Mouse (Mus musculus) ovary, postnatal 14 days (tissue): Measurements from ENCODE around the gene Tbc1d24.
A peak's percentile ranks its signal among the peaks of the same experiment; 100 is the strongest.

ENCODE experiments used
- DNase-seq: peaks from one replicate; pipeline ENCODE4 v3.0.0; 2022; ENCODE audit warnings: low spot score

Tbc1d24 gene

GRCm38 (mm10) chr17:24209916-24210240, 4.5 kb upstream of the Tbc1d24 start:
- no peak for DNase-seq

GRCm38 (mm10) chr17:24209043-24209915, 3.9 kb upstream of the Tbc1d24 start, which contains the start of gene Ntn3:
TSS of gene Ntn3 (minus strand) at chr17:24209531.
- peak; percentile 37 for DNase-seq

GRCm38 (mm10) chr17:24208641-24209042, 3.3 kb upstream of the Tbc1d24 start:
- no peak for DNase-seq

GRCm38 (mm10) chr17:24207768-24208640, 2.6 kb upstream of the Tbc1d24 start:
- no peak for DNase-seq

GRCm38 (mm10) chr17:24206451-24207351, 1.3 kb upstream of the Tbc1d24 start:
- no peak for DNase-seq

GRCm38 (mm10) chr17:24205908-24206361, 573 bp upstream of the Tbc1d24 start:
- no peak for DNase-seq

- DNase-seq, result no peak
These were observed 516 bp downstream of the Tbc1d24 start for GRCm38 (mm10) chr17:24204846-24205245.

GRCm38 (mm10) chr17:24203611-24204534, 1.5 kb downstream of the Tbc1d24 start:
- DNase-seq, result no peak

GRCm38 (mm10) chr17:24203068-24203467, 2.3 kb downstream of the Tbc1d24 start:
- DNase-seq, result no peak

- no peak for DNase-seq
These were observed 4.3 kb downstream of the Tbc1d24 start for GRCm38 (mm10) chr17:24201092-24201491.

- no peak for DNase-seq
These were observed 5.6 kb downstream of the Tbc1d24 start for GRCm38 (mm10) chr17:24199741-24200140.

- DNase-seq, result no peak
These were observed 6.1 kb downstream of the Tbc1d24 start for GRCm38 (mm10) chr17:24199252-24199651.

GRCm38 (mm10) chr17:24197032-24197824, 8.1 kb downstream of the Tbc1d24 start:
- DNase-seq, result no peak

- no peak for DNase-seq
These were observed 10.0 kb downstream of the Tbc1d24 start for GRCm38 (mm10) chr17:24195349-24195748.

- DNase-seq, result no peak
These were observed 11.6 kb downstream of the Tbc1d24 start for GRCm38 (mm10) chr17:24193769-24194168.

- no peak for DNase-seq
These were observed 12.1 kb downstream of the Tbc1d24 start for GRCm38 (mm10) chr17:24193268-24193667.

GRCm38 (mm10) chr17:24192848-24193247, 12.5 kb downstream of the Tbc1d24 start:
- no peak for DNase-seq

- DNase-seq, result no peak
These were observed 13.9 kb downstream of the Tbc1d24 start for GRCm38 (mm10) chr17:24191481-24191880.

- DNase-seq, result no peak
These were observed 14.4 kb downstream of the Tbc1d24 start for GRCm38 (mm10) chr17:24190934-24191333.

GRCm38 (mm10) chr17:24174259-24174658, 31.1 kb downstream of the Tbc1d24 start:
- DNase-seq, result no peak
